Mouse (Mus musculus): ENCODE data around the gene Maml1. TPM values are rescaled to one million over a fixed set of nuclear protein-coding genes. Genes with fewer than 3 reads are reported as not detected.

Maml1 gene
- polyA plus RNA-seq, 1 experiment from 2014 or later = 5.2 TPM

- DNase-seq (ENCODE audit: low spot score) = peak; percentile 99
Observed at GRCm38 (mm10) chr11:50210101-50210504, 82.0 kb downstream of the Maml1 start.

GRCm38 (mm10) chr11:50208039-50208438, 84.1 kb downstream of the Maml1 start:
- ATAC-seq (no peak), DNase-seq (ENCODE audit: low spot score) (no peak)
- Histone ChIP-seq H3K27me3 (replicated peaks; ENCODE audit: insufficient read depth, low read length) (no peaks in the 10 kb centered on the region), H3K9ac (replicated peaks; ENCODE audit: low read depth) (no peak overlapping the region), H3K4me2 (replicated peaks; ENCODE audit: low read depth, low read length) (peak overlapping the region; percentile 62; the same call in 1 of the 2 replicates), H3K36me3 (ENCODE audit: insufficient read depth, low read length) (peaks cover 46% of the 10 kb centered on the region), H3K4me3 (ENCODE audit: low read depth, low read length) (no peak overlapping the region), H3K27ac (ENCODE audit: low read length) (no peak overlapping the region), H3K9me3 (ENCODE audit: low read length) (no peaks in the 10 kb centered on the region), H3K4me1 (ENCODE audit: insufficient read depth, low read depth, low read length) (peaks cover 12% of the 10 kb centered on the region; the same call in 1 of the 2 replicates)
- TF ChIP-seq EP300 (IDR thresholded peaks at IDR 0.05) (no peak), CTCF (IDR thresholded peaks at IDR 0.05) (no peak)
- 93% methylated on average over 5 of the region's 5 CpGs for WGBS

More at GRCm38 (mm10) chr11:50210101-50210504, 82.0 kb downstream of the Maml1 start:
- peak overlapping the region; percentile 99 for H3K4me3 ChIP-seq (ENCODE audit: low read depth, low read length)
- peak overlapping the region; percentile 100 for H3K9ac ChIP-seq (replicated peaks; ENCODE audit: low read depth)
- H3K4me2 ChIP-seq (replicated peaks; ENCODE audit: low read depth, low read length) = peak overlapping the region; percentile 62
- ATAC-seq = peak; percentile 95
- H3K4me1 ChIP-seq (ENCODE audit: insufficient read depth, low read depth, low read length) = peaks cover 18% of the 10 kb centered on the region; the same call in 1 of the 2 replicates
- TF ChIP-seq CTCF (IDR thresholded peaks at IDR 0.05) = no peak
- peak; percentile 74 for TF ChIP-seq EP300 (IDR thresholded peaks at IDR 0.05)
- H3K36me3 ChIP-seq (ENCODE audit: insufficient read depth, low read length) = peaks cover 30% of the 10 kb centered on the region
- H3K9me3 ChIP-seq (ENCODE audit: low read length) = no peaks in the 10 kb centered on the region
- peak overlapping the region; percentile 100 for H3K27ac ChIP-seq (ENCODE audit: low read length)
- H3K27me3 ChIP-seq (replicated peaks; ENCODE audit: insufficient read depth, low read length) = no peaks in the 10 kb centered on the region
- WGBS = 0% methylated on average over 24 of the region's 24 CpGs

DNA sequence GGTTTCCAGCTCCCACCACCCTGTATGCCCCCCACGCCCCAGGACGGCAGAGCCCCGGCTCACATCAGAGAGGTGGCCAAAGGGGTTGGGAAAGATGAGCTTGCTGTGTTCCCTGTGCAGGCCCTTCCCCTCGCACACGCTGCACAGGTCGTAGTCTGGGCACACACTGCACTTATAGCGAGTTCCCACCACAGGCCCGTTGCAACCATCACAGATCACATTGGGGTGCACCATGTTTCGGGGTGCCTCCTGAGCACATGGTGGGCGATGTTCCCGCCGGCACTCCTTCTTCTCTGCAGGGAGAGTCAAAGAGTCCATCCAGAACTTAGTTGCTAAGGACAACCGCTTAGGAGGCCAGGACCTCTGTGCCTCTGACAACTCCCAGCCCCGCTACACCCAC, 84.8 kb downstream of the Maml1 start:
- ATAC-seq = no peak
- TF ChIP-seq CTCF (IDR thresholded peaks at IDR 0.05) (no peak), EP300 (IDR thresholded peaks at IDR 0.05) (no peak)
- Histone ChIP-seq H3K9me3 (ENCODE audit: low read length) (no peaks in the 10 kb centered on the region), H3K36me3 (ENCODE audit: insufficient read depth, low read length) (peaks cover 52% of the 10 kb centered on the region), H3K4me2 (replicated peaks; ENCODE audit: low read depth, low read length) (no peak overlapping the region), H3K4me1 (ENCODE audit: insufficient read depth, low read depth, low read length) (peaks cover 7% of the 10 kb centered on the region; the same call in 1 of the 2 replicates), H3K27ac (ENCODE audit: low read length) (no peak overlapping the region), H3K27me3 (replicated peaks; ENCODE audit: insufficient read depth, low read length) (no peaks in the 10 kb centered on the region), H3K4me3 (ENCODE audit: low read depth, low read length) (no peak overlapping the region), H3K9ac (replicated peaks; ENCODE audit: low read depth) (no peak overlapping the region)
- 96% methylated on average over 14 of the region's 14 CpGs for WGBS
- no peak for DNase-seq (ENCODE audit: low spot score)

DNA sequence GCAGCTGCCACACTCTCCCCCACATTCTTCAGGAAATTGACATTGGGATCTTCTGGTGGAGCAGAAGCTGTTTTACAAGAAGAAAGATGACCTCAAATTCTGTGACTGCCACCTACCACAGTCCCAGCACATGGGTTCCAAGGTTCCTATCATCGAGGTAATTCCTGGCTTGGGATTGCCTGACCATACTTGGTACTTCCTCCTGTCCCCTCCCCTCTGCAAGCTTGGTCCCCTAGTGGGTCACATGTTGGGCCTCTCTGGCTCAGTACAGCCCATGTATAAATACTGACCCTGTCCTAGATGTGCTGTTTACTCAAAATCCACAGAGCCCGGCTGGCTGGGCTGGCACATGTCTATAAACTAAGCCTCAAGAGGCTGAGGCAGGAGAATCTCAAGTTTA, 86.1 kb downstream of the Maml1 start:
- WGBS = 74% methylated on average over 2 of the region's 2 CpGs
- H3K27me3 ChIP-seq (replicated peaks; ENCODE audit: insufficient read depth, low read length) = no peaks in the 10 kb centered on the region
- H3K36me3 ChIP-seq (ENCODE audit: insufficient read depth, low read length) = peaks cover 63% of the 10 kb centered on the region
- H3K4me3 ChIP-seq (ENCODE audit: low read depth, low read length) = no peak overlapping the region
- H3K4me1 ChIP-seq (ENCODE audit: insufficient read depth, low read depth, low read length) = peaks cover 7% of the 10 kb centered on the region; the same call in 1 of the 2 replicates
- no peak for DNase-seq (ENCODE audit: low spot score)
- H3K9me3 ChIP-seq (ENCODE audit: low read length) = no peaks in the 10 kb centered on the region
- ATAC-seq = no peak
- no peak overlapping the region for H3K4me2 ChIP-seq (replicated peaks; ENCODE audit: low read depth, low read length)
- no peak overlapping the region for H3K9ac ChIP-seq (replicated peaks; ENCODE audit: low read depth)
- TF ChIP-seq CTCF (IDR thresholded peaks at IDR 0.05) (no peak), EP300 (IDR thresholded peaks at IDR 0.05) (no peak)
- H3K27ac ChIP-seq (ENCODE audit: low read length) = no peak overlapping the region

Small RNAs within 50 kb of the gene (microRNA-seq; reads per million reads assigned to microRNA genes)
- not detected for gene Mir6919

Other genes starting within 250 kb of the Maml1 start
- 26.1 and 27.4 TPM in 2 replicates for gene Tbc1d9b, start 160.9 kb downstream of the Maml1 start, polyA plus RNA-seq (2015; fragmentation: Nextera tagmentation; extraction: Ambion mirVana)
- gene Mrnip, start 117.9 kb downstream of the Maml1 start, polyA plus RNA-seq (2015; fragmentation: Nextera tagmentation; extraction: Ambion mirVana) = 6.9 and 9.0 TPM in 2 replicates
- 405 and 426 TPM in 2 replicates for gene Sqstm1, start 81.5 kb downstream of the Maml1 start, polyA plus RNA-seq (2015; fragmentation: Nextera tagmentation; extraction: Ambion mirVana)
- 43.4 and 44.4 TPM in 2 replicates for gene Mgat4b, start 81.4 kb downstream of the Maml1 start, polyA plus RNA-seq (2015; fragmentation: Nextera tagmentation; extraction: Ambion mirVana)
- 21.8 and 21.9 TPM in 2 replicates for gene Ltc4s, start 53.7 kb downstream of the Maml1 start, polyA plus RNA-seq (2015; fragmentation: Nextera tagmentation; extraction: Ambion mirVana)
- 168 and 186 TPM in 2 replicates for gene Canx, start 33.4 kb upstream of the Maml1 start, polyA plus RNA-seq (2015; fragmentation: Nextera tagmentation; extraction: Ambion mirVana)
- gene Cby3, start 62.2 kb upstream of the Maml1 start, polyA plus RNA-seq (2015; fragmentation: Nextera tagmentation; extraction: Ambion mirVana) = 0.40 and 0.53 TPM in 2 replicates
- 154 and 172 TPM in 2 replicates for gene Hnrnph1, start 84.7 kb upstream of the Maml1 start, polyA plus RNA-seq (2015; fragmentation: Nextera tagmentation; extraction: Ambion mirVana)
- gene Rufy1, start 138.8 kb upstream of the Maml1 start, polyA plus RNA-seq (2015; fragmentation: Nextera tagmentation; extraction: Ambion mirVana) = 19.8 and 23.8 TPM in 2 replicates